Mouse (Mus musculus) spleen, adult 2 months (tissue): Measurements from ENCODE around the gene Dusp13. TPM values are rescaled to one million over a fixed set of nuclear protein-coding genes. Genes with fewer than 3 reads are reported as not detected.

Experiments
- DNase-seq, 2 experiments: peaks; one replicate each; pipeline versions ENCODE4 v3.0.0 to v3.0.0-alpha.2; 2012 to 2021; ENCODE audit warnings: low spot score in 2 of 2, low read depth in 1 of 2
- H3K27ac ChIP-seq: fragments of 200-500 bp; 2 replicates; pipeline ENCODE4 v1.5.1; 2012; ENCODE audit warnings: low read length, inconsistent platforms; ENCODE audit not compliant: insufficient read depth
- H3K27me3 ChIP-seq: fragments of 200-500 bp; 2 replicates; pipeline ENCODE4 v1.6.1; 2012; ENCODE audit warnings: mild to moderate bottlenecking, moderate library complexity, low read length, inconsistent platforms; ENCODE audit not compliant: control insufficient read depth, insufficient read depth
- H3K36me3 ChIP-seq: fragments of 200-500 bp; 2 replicates; pipeline ENCODE4 v1.6.1; 2012; ENCODE audit warnings: mild to moderate bottlenecking, low read length, inconsistent platforms; ENCODE audit not compliant: control insufficient read depth, insufficient read depth
- H3K4me1 ChIP-seq: fragments of 200-500 bp; 2 replicates; pipeline ENCODE4 v1.6.1; 2011; ENCODE audit warnings: inconsistent platforms; ENCODE audit not compliant: control insufficient read depth, insufficient read depth, insufficient read length
- H3K4me3 ChIP-seq: fragments of 200-500 bp; 2 replicates; pipeline ENCODE4 v1.5.1; 2011; ENCODE audit warnings: mild to moderate bottlenecking, inconsistent platforms; ENCODE audit not compliant: insufficient read depth, insufficient read length; ENCODE audit errors: extremely low read depth
- CTCF ChIP-seq: fragments of 200-500 bp; IDR thresholded peaks from 2 replicates; pipeline ENCODE4 v1.5.1; 2011; ENCODE audit warnings: mild to moderate bottlenecking, inconsistent platforms; ENCODE audit not compliant: insufficient read depth, insufficient read length, insufficient replicate concordance; ENCODE audit errors: extremely low read depth
- POLR2A ChIP-seq: fragments of 200-500 bp; IDR thresholded peaks from 2 replicates; pipeline ENCODE4 v1.6.1; 2011; ENCODE audit warnings: low read depth, low read length, inconsistent platforms
- WGBS: fragments of 180-500 bp; shearing (Covaris S2); methylation state at CpG from one replicate; pipeline ENCODE4 v1.1.7; 2018; 5-methylcytosine and 5-hydroxymethylcytosine counted together
- polyA plus RNA-seq: library from polyadenylated mRNA; depleted of rRNA; stranded (reverse); fragments of >200 nt; gene quantifications from 2 replicates; pipeline ENCODE4 v1.2.3, GENCODE M21; 2012

The Dusp13 gene
- polyA plus RNA-seq, 1 experiment, result 0.19 TPM

- DNase-seq, result no peak
- no peak for TF ChIP-seq CTCF
- H3K27me3 ChIP-seq, result no peaks in the 10 kb centered on the region
- H3K27ac ChIP-seq, result no peak overlapping the region
- WGBS, result 67% methylated on average over 14 of the region's 14 CpGs
- H3K4me1 ChIP-seq, result peaks cover 3% of the 10 kb centered on the region; the same call in 1 of the 2 replicates
- H3K36me3 ChIP-seq, result no peaks in the 10 kb centered on the region
- H3K4me3 ChIP-seq, result no peak overlapping the region
These were observed 3.4 kb downstream of the Dusp13 start for GRCm38 (mm10) chr14:21747436-21748141.

GRCm38 (mm10) chr14:21746846-21747245 is 4.1 kb downstream of the Dusp13 start:
- WGBS, result 94% methylated on average over 2 of the region's 2 CpGs
- TF ChIP-seq CTCF (no peak), POLR2A (no peak)
- Histone ChIP-seq H3K4me1 (peaks cover 3% of the 10 kb centered on the region; the same call in 1 of the 2 replicates), H3K36me3 (no peaks in the 10 kb centered on the region), H3K4me3 (no peak overlapping the region), H3K27me3 (no peaks in the 10 kb centered on the region), H3K27ac (no peak overlapping the region)
- no peak for DNase-seq

DNA sequence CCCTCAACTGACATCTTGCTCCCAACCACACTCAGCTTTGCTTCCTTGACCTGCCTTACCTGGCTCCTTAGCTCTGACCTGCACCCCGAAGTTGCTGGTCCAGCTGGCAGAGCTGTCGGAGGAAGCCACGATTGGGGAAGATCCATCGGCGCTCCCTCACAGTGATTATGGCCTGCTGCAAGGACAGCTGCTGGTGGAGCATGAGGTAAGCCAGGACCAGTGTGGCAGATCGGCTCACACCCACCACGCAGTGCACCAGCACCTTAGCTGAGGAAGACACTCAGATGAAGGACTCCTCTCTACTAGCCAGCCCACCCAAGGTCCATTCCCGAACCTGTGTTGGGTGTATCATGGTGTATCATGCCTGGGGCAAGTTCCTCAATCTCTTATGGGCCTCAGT is 4.7 kb downstream of the Dusp13 start:
- Histone ChIP-seq H3K4me3 (no peak overlapping the region), H3K4me1 (peaks cover 3% of the 10 kb centered on the region; the same call in 1 of the 2 replicates), H3K36me3 (no peaks in the 10 kb centered on the region), H3K27me3 (no peaks in the 10 kb centered on the region), H3K27ac (no peak overlapping the region)
- 90% methylated on average over 8 of the region's 8 CpGs for WGBS
- TF ChIP-seq POLR2A (no peak), CTCF (no peak)
- DNase-seq, result no peak

- Histone ChIP-seq H3K4me1 (peaks cover 2% of the 10 kb centered on the region; the same call in 1 of the 2 replicates), H3K36me3 (no peaks in the 10 kb centered on the region), H3K27ac (no peak overlapping the region), H3K27me3 (no peaks in the 10 kb centered on the region), H3K4me3 (no peak overlapping the region)
- TF ChIP-seq POLR2A, result no peak
- DNase-seq, result no peak
- 54% methylated on average over 5 of the region's 5 CpGs for WGBS
These were observed 5.8 kb downstream of the Dusp13 start for GRCm38 (mm10) chr14:21745149-21745548.

DNA sequence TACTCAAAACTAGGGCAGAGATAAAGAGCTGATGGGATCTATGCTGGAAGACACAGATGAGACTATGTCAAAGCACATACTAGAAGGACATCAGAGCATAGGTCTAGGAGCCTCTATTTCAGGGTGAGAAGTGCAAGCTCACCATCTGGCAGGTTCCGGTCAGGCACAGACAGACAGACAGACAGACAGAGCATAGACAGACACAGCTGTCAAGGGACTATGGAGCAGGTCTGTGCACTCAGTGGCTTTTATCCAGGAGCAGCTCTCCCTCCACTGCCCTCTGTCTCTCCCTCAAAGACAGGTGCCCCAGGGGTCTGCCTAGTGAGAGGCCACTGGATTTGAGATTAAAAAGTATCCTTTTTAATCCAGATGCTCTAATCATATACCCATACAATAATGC is 6.8 kb downstream of the Dusp13 start:
- WGBS, result 100% methylated on average over 1 of the region's 1 CpGs
- no peaks in the 10 kb centered on the region for H3K36me3 ChIP-seq

DNA sequence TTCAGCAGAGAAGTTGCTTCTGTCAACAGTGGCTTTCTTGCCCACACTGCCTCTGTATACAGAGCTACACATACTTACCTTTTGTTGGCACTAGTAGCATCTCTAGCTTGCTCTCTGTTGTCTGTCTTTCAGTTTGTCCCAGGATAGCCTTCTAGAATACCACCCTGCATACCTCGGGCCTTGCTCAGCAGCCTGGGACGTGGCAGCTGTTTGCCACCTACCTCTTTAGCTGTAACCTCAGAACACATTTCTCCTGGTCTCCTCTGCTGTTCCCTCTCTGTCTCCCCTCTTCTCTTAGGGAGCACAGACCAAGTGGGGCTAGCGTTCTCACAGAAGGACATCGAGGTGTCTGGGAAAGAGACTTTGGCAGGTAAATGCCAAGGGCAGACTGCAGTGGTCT is 8.5 kb downstream of the Dusp13 start:
- Histone ChIP-seq H3K4me3 (no peak overlapping the region), H3K27me3 (no peaks in the 10 kb centered on the region), H3K27ac (no peak overlapping the region), H3K36me3 (no peaks in the 10 kb centered on the region), H3K4me1 (no peaks in the 10 kb centered on the region)
- DNase-seq, result no peak
- TF ChIP-seq CTCF, result no peak
- TF ChIP-seq POLR2A, result no peak
- WGBS, result 95% methylated on average over 4 of the region's 4 CpGs

More for the DNA sequence above, 6.8 kb downstream of the Dusp13 start:
- Histone ChIP-seq H3K4me1 (no peaks in the 10 kb centered on the region), H3K27me3 (no peaks in the 10 kb centered on the region), H3K4me3 (no peak overlapping the region), H3K27ac (no peak overlapping the region)
- DNase-seq, result no peak
- TF ChIP-seq POLR2A (no peak), CTCF (no peak)

DNA sequence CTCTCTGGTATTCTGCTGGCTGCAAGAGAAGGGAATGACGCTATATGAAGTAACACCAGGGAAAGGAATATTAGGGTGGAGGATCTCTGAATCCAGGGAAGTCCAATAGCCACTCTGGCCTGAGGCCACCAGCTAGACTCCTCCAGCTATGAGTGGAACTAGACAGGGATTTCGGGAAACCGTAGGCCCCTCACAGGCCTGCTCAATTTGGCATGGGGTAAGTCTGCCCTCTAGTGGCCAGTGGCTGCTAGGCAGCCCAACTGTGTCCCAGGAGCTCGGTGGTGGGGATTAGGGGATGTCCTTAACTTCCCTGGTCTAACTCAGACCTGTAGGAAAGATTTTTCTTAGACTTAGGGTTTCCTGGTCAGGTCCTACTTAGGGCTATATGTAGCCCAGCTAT is 9.2 kb downstream of the Dusp13 start:
- no peak overlapping the region for H3K27ac ChIP-seq
- DNase-seq, result peak in 1 of 2 experiments; percentile 68
- no peak for TF ChIP-seq POLR2A
- TF ChIP-seq CTCF, result peak; percentile 88; the same call in 1 of the 2 replicates
- no peaks in the 10 kb centered on the region for H3K4me1 ChIP-seq
- WGBS, result 30% methylated on average over 4 of the region's 4 CpGs
- no peaks in the 10 kb centered on the region for H3K36me3 ChIP-seq
- no peaks in the 10 kb centered on the region for H3K27me3 ChIP-seq
- H3K4me3 ChIP-seq, result no peak overlapping the region
